Mouse (Mus musculus) cerebellum, postnatal 14 days (tissue): ENCODE measurements around the gene Sox6.

Source experiments
- DNase-seq, 2 experiments: peaks; one replicate each; pipeline ENCODE4 v3.0.0; 2021; ENCODE audit warnings: mixed read lengths in 2 of 2

The Sox6 gene

DNA sequence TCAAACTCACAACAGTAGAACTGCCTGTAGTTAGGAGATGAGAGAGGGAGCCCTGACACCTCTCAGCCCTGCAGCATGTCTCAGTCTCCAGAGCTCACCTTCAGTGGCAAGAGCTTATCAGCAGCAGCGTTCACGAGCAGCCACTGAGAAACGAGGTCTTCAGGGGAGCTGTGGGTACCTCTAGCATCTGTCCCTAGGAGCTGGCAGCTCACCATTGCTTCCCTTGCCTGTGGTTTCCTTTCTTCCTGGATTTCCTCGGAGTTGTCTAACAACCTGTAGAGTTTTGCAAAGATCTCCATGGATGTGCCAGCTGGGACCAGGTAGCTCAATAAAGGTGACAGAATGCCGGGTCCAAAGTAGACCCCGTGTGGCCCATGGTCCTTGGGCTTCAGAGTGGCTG is 563.4 kb downstream of the Sox6 start:
- no peak for DNase-seq

- no peak for DNase-seq
These were observed 564.5 kb downstream of the Sox6 start for GRCm38 (mm10) chr7:115474115-115474514.

DNA sequence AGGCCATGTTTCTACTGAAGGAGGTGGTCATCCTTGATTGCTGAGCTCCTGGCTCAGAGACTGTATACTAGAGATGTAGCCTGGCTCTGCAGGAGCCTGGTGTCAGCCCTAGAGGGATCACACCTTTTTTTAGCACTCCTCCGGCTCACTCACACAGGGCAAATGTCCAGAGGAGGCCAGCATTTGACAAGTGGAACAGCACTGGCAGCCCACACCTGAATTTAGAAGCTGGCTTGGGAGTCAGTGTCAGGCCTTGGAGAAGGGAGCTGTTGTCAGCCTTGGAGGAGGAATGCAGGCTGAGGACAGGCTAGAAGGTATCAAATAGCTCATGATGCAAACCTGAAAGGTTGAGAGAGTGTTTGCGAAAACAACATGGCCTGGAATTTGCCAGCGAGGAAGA is 565.7 kb downstream of the Sox6 start:
- DNase-seq, result no peak

DNA sequence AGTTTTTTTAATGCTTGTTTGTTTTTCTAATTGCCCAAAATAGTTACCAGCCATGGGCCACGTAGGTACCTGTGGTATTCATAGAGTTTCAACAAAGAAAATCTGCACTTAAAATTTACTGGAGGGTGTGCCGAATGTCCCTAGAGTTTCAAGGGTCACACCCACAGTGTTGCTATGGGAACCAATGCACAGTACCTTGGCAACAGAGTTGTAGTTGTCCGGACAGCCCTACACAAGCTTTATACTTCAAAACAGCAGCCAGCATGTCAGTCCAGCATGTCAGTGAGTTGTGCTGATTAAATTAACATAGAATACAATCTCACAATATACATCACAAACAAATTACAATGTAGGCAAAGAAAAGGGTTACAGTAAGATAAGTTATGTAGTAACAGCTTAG is 567.1 kb downstream of the Sox6 start:
- DNase-seq, result no peak

DNA sequence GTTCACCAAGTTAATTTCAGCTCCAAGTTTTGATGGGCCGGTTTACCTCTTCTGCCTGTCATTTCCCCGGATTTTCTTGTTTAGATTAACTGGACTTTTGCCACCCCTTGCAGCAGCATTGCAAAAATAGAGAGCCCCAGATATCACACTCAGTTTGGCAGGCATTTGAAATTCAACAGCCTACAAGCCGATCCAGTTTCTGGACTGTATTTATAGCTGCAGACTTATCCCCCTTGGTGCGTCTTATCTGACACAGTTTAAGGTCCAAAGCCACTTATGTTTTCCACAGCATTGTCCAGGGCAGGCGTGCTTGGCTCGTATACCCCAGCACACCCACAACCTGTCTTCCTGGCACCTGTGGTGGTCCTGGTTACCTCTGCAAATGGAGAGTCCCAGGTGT is 571.8 kb downstream of the Sox6 start:
- no peak for DNase-seq

DNA sequence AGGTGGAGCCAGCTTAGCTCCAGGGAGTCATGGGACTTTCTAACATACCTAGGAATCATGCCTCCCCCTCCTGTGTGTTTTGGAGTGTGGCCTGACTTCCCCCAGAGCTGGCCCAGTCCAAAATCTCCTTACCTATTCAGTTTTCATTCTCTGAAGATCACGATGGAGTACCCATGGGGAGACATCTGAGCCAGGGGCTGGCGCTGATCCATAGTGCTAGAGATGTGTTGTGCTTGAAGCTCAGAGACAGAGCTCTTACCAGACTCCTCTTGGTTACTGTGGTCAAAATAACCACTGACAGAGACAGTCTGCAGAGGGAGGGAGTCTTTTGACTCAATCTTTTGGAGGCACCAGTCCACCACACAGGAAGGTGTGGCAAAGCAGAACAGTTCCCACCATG is 575.2 kb downstream of the Sox6 start:
- DNase-seq, result no peak

DNA sequence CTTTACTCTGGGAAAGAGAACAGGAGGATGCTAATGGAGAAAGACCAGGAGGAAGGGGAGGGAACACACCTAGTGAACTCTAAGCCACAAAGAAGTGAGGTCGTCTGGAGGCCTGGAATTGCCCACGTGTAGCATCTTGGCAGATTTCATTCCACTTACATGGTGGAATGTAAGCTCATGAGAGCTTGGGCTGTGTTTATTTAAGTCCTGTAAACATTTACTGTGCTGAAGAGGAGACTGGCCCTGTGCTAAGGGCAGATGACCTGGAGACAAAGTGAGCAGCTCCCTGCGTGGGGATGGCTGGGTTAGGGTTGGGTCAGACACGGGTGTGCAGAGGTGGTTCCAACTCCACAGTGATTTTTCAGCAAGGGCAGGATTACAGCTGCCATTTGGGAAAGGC is 576.3 kb downstream of the Sox6 start:
- DNase-seq, result no peak

DNA sequence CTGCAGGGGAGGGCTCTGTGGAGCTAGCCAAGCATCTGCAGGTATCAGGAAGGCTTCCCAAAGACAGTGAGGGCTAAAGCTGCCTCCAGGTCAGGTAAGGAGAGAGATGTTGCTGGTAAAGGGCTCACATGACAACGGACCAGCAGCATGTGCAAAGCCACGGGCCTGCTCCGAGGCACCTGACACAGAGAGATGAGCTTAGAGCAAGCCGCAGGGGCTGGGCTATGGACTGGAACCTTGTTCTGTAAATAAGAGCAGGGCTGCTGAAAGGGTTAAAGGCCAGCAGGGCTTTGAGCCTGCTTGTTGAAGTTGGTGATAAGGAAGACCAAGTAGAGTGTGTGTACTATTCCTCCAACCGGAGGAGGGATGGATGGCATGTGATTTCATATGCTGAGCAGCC is 583.6 kb downstream of the Sox6 start:
- DNase-seq, result no peak

- no peak for DNase-seq
These were observed 584.9 kb downstream of the Sox6 start for GRCm38 (mm10) chr7:115453713-115454073.

GRCm38 (mm10) chr7:115453042-115453712 is 585.4 kb downstream of the Sox6 start:
- DNase-seq, result peak; percentile 40 to 67

GRCm38 (mm10) chr7:115450431-115451195 is 588.0 kb downstream of the Sox6 start:
- DNase-seq, result no peak

DNA sequence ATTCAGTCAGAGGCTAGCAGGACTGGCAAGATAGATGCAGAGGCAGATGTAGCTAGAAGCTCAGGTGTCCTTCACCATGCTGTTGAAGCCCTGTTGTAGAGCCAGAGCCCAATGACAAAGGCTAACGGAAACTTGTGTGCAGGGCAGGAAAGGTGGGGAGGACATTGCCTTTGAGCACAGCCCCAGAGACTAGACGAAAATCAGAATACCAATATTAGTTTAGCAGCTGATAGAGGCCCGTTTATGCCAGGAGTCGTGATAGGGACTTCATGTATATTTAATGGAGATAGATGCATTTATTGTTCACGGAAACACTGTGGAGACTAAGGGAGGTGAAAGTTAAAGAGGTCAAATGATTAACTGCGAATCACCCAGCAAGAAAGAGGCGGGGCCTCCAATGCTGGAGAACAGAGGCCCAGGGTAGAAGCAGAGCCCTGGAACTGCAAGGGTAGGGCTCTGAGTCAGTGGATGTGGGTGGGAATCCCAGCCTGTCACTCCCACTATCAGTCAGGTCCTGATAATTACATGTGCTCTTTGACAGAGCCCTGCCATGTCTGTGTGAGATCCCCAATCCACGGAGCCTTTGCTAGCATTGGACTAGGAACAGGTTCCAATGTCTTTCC is 590.1 kb downstream of the Sox6 start:
- DNase-seq, result no peak

DNA sequence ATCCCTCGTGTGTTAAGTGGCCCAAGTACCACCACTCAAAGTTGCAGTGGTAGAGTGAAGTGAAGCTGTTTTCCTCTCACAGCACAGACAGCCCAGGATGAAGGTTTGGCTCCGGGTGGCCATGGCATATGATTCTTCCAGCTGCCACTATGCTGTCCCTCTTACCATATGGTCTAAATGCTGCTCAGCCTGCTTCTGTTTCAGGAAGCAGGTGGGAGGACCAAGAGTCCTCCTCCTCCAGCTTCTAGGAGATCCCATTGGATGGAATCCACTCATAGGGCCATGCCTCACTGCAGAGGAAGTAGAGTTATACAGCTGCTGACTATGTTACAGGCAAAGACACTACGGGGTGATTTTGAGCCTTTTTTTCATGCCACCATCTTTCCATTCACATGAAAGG is 591.5 kb downstream of the Sox6 start:
- DNase-seq, result no peak

GRCm38 (mm10) chr7:115446481-115447016 is 592.0 kb downstream of the Sox6 start:
- DNase-seq, result peak in 1 of 2 experiments; percentile 10

DNA sequence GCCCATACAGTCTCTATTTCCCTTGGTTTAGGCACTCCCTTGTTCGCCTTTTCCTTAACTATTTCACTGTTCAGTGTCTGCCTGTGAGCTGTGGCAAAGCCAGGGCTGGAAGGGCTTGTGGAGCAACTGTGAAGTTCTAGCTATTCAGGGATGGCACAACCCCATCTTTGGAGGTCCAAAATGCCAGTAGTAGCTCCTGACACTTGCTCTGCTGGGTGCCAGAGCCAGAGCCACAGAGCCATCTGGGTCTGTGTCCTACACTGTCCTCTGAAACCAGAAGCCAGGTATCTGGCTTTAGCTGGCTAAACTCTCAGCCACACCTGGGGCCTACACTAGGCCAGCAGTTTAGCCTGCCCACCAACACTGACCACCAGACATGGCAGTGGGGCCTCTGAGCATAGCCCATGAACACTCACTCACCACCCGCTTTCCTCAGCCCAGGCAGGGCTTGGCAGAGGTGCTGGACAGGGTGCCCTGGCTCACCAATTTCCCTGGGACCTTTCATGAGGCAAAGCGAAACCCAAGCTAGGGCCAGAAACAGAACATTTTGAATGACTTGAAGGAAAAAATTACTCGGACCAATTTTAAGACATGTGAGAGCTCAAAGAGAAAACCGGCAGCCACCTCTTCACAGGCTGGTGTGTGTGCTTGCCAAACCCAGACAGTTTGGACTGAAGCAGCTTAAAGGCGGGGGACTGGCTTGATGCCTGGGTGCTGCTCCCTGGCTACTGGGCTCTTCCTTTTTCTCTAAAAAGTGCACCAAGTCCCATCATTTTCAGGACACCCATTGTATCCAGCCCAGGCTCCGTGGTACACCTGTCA is 612.2 kb downstream of the Sox6 start:
- peak; percentile 64 to 65 for DNase-seq

GRCm38 (mm10) chr7:115422828-115423227 is 615.8 kb downstream of the Sox6 start:
- no peak for DNase-seq

- no peak for DNase-seq
These were observed 617.6 kb downstream of the Sox6 start for GRCm38 (mm10) chr7:115420960-115421359.
